Mouse (Mus musculus) limb, embryonic 15.5 days (tissue): Measurements from ENCODE around the gene Inava. TPM values are rescaled to one million over a fixed set of nuclear protein-coding genes. Genes with fewer than 3 reads are reported as not detected.

Experiments
- ATAC-seq: fragments of 200-750 bp; cut with Nextera tagmentation; 2 replicates; pipeline ENCODE4 v1.8.0; 2017; ENCODE audit warnings: low read depth, moderate TSS enrichment; ENCODE audit not compliant: insufficient number of reproducible peaks, low FRiP score, low TSS enrichment
- H3K27ac ChIP-seq: fragments of 300-500 bp; sonication (generic); 2 replicates; pipeline ENCODE4 v1.5.1; 2015; ENCODE audit warnings: moderate library complexity, mild to moderate bottlenecking, inconsistent platforms
- H3K27me3 ChIP-seq: fragments of 300-500 bp; sonication (generic); 2 replicates; pipeline ENCODE4 v1.6.1; 2015; ENCODE audit warnings: inconsistent platforms
- H3K36me3 ChIP-seq: fragments of 300-500 bp; sonication (generic); 2 replicates; pipeline ENCODE4 v1.6.1; 2015; ENCODE audit warnings: inconsistent platforms
- H3K4me1 ChIP-seq: fragments of 300-500 bp; sonication (generic); 2 replicates; pipeline ENCODE4 v1.6.1; 2015; ENCODE audit warnings: inconsistent platforms
- H3K4me2 ChIP-seq: fragments of 300-500 bp; sonication (generic); 2 replicates; pipeline ENCODE4 v1.6.1; 2015; ENCODE audit warnings: mild to moderate bottlenecking, inconsistent platforms
- H3K4me3 ChIP-seq: fragments of 300-500 bp; sonication (generic); 2 replicates; pipeline ENCODE4 v1.5.1; 2015; ENCODE audit warnings: mild to moderate bottlenecking, inconsistent platforms
- H3K9ac ChIP-seq: fragments of 300-500 bp; sonication (generic); 2 replicates; pipeline ENCODE4 v1.6.1; 2015; ENCODE audit warnings: inconsistent platforms
- H3K9me3 ChIP-seq: fragments of 300-500 bp; sonication (generic); 2 replicates; pipeline ENCODE4 v1.6.1; 2016; ENCODE audit warnings: inconsistent platforms
- WGBS: fragments of 180-500 bp; shearing (Covaris S2); methylation state at CpG from one replicate; pipeline ENCODE4 v1.1.7; 2015; 5-methylcytosine and 5-hydroxymethylcytosine counted together
- polyA plus RNA-seq: library from polyadenylated mRNA; unstranded; fragments of >200 nt; fragmentation: Nextera tagmentation; extraction: Ambion mirVana; gene quantifications from 2 replicates; pipeline ENCODE4 v1.2.1, GENCODE M21; 2015

Gene Inava
- polyA plus RNA-seq, 1 experiment from 2014 or later: 15.8 TPM

GRCm38 (mm10) chr1:136230201-136230600 lies 3.9 kb downstream of the Inava start:
- ATAC-seq: no peak
- WGBS: 22% methylated on average over 11 of the region's 11 CpGs
- H3K4me3 ChIP-seq: peak overlapping the region; percentile 19
- H3K4me1 ChIP-seq: peaks cover 65% of the 10 kb centered on the region
- H3K27me3 ChIP-seq: no peaks in the 10 kb centered on the region
- H3K27ac ChIP-seq: 0 out of 2 replicates have a peak overlapping the region, but pooled peaks have one; percentile 52
- H3K9me3 ChIP-seq: no peaks in the 10 kb centered on the region
- peak overlapping the region; percentile 94 for H3K4me2 ChIP-seq
- H3K9ac ChIP-seq: peak overlapping the region; percentile 10; the same call in 1 of the 2 replicates
- peaks cover 6% of the 10 kb centered on the region; the same call in 1 of the 2 replicates for H3K36me3 ChIP-seq

DNA sequence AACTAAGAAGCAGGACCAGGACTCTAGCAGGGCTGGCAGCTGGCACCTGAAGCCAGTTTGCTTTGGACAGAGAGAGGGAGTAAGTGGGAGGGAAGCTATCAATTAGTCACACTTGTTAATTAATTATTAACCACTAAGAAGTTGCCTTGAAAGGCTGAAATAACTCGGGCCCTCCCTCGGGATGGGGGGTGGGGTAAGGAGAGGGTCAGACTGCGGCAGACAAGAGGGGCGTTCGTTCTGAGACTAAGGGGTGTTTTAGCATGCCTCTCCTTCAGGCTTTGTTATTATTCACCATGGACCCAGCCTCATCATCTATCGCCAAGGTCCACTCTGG lies 5.1 kb downstream of the Inava start:
- H3K9ac ChIP-seq: no peak overlapping the region
- H3K36me3 ChIP-seq: peaks cover 15% of the 10 kb centered on the region; the same call in 1 of the 2 replicates
- ATAC-seq: no peak
- peak overlapping the region; percentile 36; the same call in 1 of the 2 replicates for H3K4me2 ChIP-seq
- no peaks in the 10 kb centered on the region for H3K27me3 ChIP-seq
- 0 out of 2 replicates have a peak overlapping the region, but pooled peaks have one; percentile 19 for H3K4me3 ChIP-seq
- no peak overlapping the region; the same call in 1 of the 2 replicates for H3K27ac ChIP-seq
- H3K9me3 ChIP-seq: no peaks in the 10 kb centered on the region
- H3K4me1 ChIP-seq: peaks cover 59% of the 10 kb centered on the region
- 32% methylated on average over 6 of the region's 6 CpGs for WGBS

DNA sequence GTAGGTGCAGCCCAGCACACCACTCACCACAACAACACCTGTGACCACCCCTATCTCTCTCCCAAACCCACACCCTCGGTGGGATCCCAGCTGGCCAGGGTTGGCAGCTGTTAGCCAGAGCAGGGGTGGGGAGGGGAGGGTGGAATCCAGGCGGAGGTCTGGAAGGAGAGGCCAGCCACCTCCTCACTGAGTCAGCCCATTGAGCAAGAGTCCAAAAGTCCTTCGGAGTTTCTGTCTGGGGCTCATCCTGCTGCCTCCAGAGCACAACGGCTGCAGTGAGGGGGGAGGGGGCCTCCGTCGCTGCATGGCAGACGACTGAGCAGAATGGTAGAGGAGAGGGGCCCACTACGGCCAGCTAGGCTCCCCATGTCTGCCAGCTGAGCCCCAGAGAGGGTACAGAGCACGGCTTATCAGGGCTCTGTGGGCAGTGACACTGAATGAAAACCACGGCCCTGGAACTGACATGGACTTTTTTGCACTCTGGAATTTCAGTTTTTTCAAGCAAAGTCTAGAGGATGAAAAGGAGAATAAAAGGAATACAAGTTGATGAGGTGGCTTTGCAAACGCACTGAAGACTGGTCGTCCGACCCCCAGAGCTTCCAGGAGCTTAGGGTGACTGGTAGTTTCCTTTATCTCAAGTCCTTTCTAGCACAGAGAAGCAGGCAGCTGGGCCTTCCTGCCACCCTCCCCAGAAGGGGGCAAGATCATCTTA lies 5.6 kb downstream of the Inava start:
- H3K27ac ChIP-seq: no peak overlapping the region
- no peak overlapping the region for H3K9ac ChIP-seq
- peaks cover 59% of the 10 kb centered on the region for H3K4me1 ChIP-seq
- 0 out of 2 replicates have a peak overlapping the region, but pooled peaks have one; percentile 19 for H3K4me3 ChIP-seq
- no peaks in the 10 kb centered on the region for H3K27me3 ChIP-seq
- no peaks in the 10 kb centered on the region for H3K9me3 ChIP-seq
- ATAC-seq: no peak
- H3K4me2 ChIP-seq: peak overlapping the region; percentile 36
- 25% methylated on average over 13 of the region's 13 CpGs for WGBS
- peaks cover 15% of the 10 kb centered on the region; the same call in 1 of the 2 replicates for H3K36me3 ChIP-seq

- no peaks in the 10 kb centered on the region for H3K27me3 ChIP-seq
- H3K4me3 ChIP-seq: no peak overlapping the region
- peaks cover 53% of the 10 kb centered on the region for H3K4me1 ChIP-seq
- no peak overlapping the region for H3K27ac ChIP-seq
- no peaks in the 10 kb centered on the region for H3K9me3 ChIP-seq
- H3K36me3 ChIP-seq: peaks cover 15% of the 10 kb centered on the region; the same call in 1 of the 2 replicates
- WGBS: 77% methylated on average over 4 of the region's 4 CpGs
- H3K9ac ChIP-seq: no peak overlapping the region
- ATAC-seq: no peak
- H3K4me2 ChIP-seq: no peak overlapping the region
Observed at GRCm38 (mm10) chr1:136227870-136228269, 6.2 kb downstream of the Inava start.

DNA sequence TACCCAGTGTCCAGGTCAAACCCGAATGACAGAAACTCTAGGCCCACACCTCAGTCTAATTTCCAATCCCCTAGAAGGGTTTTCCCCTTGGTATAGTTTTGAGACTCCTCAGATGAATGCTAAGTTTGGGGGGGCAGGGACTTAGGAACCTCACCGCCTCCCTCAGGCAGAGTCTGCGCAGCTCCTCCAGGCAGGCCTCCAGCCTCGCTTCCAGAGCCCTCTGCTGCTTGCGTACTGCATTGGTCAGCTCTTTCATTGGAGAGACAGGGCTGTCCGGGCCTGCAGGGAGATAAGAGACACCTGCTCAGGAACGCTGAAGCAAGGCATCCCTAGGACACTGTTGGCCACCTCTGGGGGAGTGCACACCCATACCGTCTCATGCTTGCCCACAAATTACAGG lies 7.4 kb downstream of the Inava start:
- H3K9ac ChIP-seq: no peak overlapping the region
- H3K27me3 ChIP-seq: no peaks in the 10 kb centered on the region
- no peak overlapping the region for H3K27ac ChIP-seq
- H3K4me2 ChIP-seq: no peak overlapping the region
- peaks cover 15% of the 10 kb centered on the region; the same call in 1 of the 2 replicates for H3K36me3 ChIP-seq
- H3K9me3 ChIP-seq: no peaks in the 10 kb centered on the region
- 92% methylated on average over 8 of the region's 8 CpGs for WGBS
- no peak for ATAC-seq
- H3K4me3 ChIP-seq: no peak overlapping the region
- peaks cover 42% of the 10 kb centered on the region for H3K4me1 ChIP-seq

DNA sequence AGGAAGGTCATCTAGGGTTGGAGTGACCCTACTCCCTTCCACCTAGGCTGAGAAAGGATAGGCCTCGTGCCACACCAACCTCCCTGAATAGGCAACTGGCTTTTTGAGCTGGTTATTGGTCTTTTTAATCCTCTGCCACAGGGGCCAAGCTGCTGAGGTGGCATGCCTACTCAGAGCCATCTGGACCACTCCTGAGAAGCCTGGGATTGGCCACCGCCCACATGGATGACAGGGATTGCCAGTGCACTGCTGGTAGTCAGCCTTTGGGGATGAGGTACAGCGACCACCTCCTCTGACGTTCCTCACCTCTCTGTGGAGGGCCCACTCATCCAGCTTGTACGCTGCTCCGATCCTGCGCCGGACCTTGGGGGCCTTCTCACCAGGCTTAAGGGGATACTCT lies 8.2 kb downstream of the Inava start:
- Histone ChIP-seq H3K9me3 (no peaks in the 10 kb centered on the region), H3K4me2 (no peak overlapping the region), H3K36me3 (peaks cover 15% of the 10 kb centered on the region; the same call in 1 of the 2 replicates), H3K4me1 (peaks cover 34% of the 10 kb centered on the region), H3K27me3 (no peaks in the 10 kb centered on the region), H3K4me3 (no peak overlapping the region), H3K9ac (no peak overlapping the region), H3K27ac (no peak overlapping the region)
- ATAC-seq: no peak
- WGBS: 94% methylated on average over 8 of the region's 8 CpGs

GRCm38 (mm10) chr1:136223758-136224342 lies 10.2 kb downstream of the Inava start:
- Histone ChIP-seq H3K9ac (no peak overlapping the region), H3K9me3 (no peaks in the 10 kb centered on the region), H3K4me3 (no peak overlapping the region), H3K27me3 (no peaks in the 10 kb centered on the region), H3K36me3 (peaks cover 26% of the 10 kb centered on the region), H3K27ac (no peak overlapping the region), H3K4me1 (peaks cover 18% of the 10 kb centered on the region), H3K4me2 (no peak overlapping the region)
- ATAC-seq: no peak
- 74% methylated on average over 10 of the region's 10 CpGs for WGBS

DNA sequence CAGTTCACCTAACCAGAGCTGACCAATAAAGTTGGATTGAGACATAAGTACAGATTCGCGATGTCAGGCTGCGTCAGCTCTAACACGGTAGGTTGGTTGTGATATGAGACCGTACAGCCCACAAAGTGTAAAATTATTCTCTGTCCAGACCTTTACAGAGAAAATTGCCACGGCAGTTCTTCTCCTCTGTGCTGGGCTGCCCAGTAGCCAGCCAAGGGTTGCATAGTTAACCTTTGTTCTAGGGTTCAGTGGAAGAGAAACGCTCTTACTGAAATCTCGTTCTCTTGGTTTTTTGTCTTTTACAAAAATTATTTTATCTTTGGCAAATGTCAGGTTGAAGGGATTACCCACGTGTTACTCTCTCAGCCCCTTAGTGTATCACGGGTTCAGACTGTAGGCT lies 11.7 kb downstream of the Inava start:
- Histone ChIP-seq H3K27ac (no peak overlapping the region), H3K4me2 (no peak overlapping the region), H3K36me3 (peaks cover 35% of the 10 kb centered on the region), H3K9ac (no peak overlapping the region), H3K4me3 (no peak overlapping the region), H3K9me3 (no peaks in the 10 kb centered on the region), H3K4me1 (peaks cover 6% of the 10 kb centered on the region; the same call in 1 of the 2 replicates), H3K27me3 (no peaks in the 10 kb centered on the region)
- WGBS: 85% methylated on average over 10 of the region's 10 CpGs
- no peak for ATAC-seq

- no peak overlapping the region for H3K4me3 ChIP-seq
- 70% methylated on average over 10 of the region's 10 CpGs for WGBS
- no peak for ATAC-seq
- no peak overlapping the region for H3K4me2 ChIP-seq
- no peaks in the 10 kb centered on the region for H3K27me3 ChIP-seq
- no peak overlapping the region for H3K27ac ChIP-seq
- H3K36me3 ChIP-seq: peaks cover 42% of the 10 kb centered on the region
- H3K9ac ChIP-seq: no peak overlapping the region
- H3K9me3 ChIP-seq: no peaks in the 10 kb centered on the region
- 0 out of 2 replicates have a peak, but pooled peaks cover 5% of the 10 kb centered on the region for H3K4me1 ChIP-seq
Observed at GRCm38 (mm10) chr1:136220037-136220871, 13.8 kb downstream of the Inava start.

- Histone ChIP-seq H3K4me3 (no peak overlapping the region), H3K27ac (no peak overlapping the region), H3K9me3 (no peaks in the 10 kb centered on the region), H3K27me3 (no peaks in the 10 kb centered on the region), H3K4me1 (peaks cover 5% of the 10 kb centered on the region; the same call in 1 of the 2 replicates), H3K4me2 (no peak overlapping the region), H3K36me3 (peaks cover 28% of the 10 kb centered on the region), H3K9ac (no peak overlapping the region)
- ATAC-seq: no peak
- WGBS: 89% methylated on average over 15 of the region's 15 CpGs
Observed at GRCm38 (mm10) chr1:136214304-136214703, 19.8 kb downstream of the Inava start.

DNA sequence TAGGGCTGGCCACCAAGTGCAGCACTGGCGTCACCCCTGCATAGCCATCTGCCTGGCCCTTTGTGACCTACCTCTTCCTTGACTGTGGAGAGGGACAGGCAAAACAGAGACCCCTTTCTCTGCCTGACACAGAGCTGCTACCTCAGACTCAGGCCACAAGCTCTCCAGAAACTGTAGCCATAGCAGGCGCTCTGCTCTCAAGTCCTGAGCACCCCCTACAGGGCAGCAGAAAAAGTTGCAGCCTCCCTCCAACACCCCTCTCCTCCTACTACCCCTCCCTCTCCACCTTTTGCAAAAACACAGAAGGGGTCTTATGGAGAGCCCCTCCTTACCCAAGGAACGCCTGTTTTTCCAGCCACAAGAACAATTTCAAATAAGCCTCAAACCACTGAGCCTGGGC lies 21.3 kb downstream of the Inava start, which contains the start of gene Mroh3:
Gene Mroh3 (minus strand): TSS at position 26 of the 400 bp plus-strand sequence.
- no peak for ATAC-seq
- H3K27ac ChIP-seq: no peak within 1 kb of the TSS
- H3K27me3 ChIP-seq: no peaks in the 10 kb centered on the region
- H3K9me3 ChIP-seq: no peaks in the 10 kb centered on the region
- 54% methylated on average over 3 of the region's 3 CpGs for WGBS
- no peak within 1 kb of the TSS for H3K9ac ChIP-seq
- no peak within 1 kb of the TSS for H3K4me3 ChIP-seq
- no peak within 1 kb of the TSS for H3K4me2 ChIP-seq
- peaks cover 18% of the 10 kb centered on the region for H3K36me3 ChIP-seq
- peaks cover 5% of the 10 kb centered on the region; the same call in 1 of the 2 replicates for H3K4me1 ChIP-seq
